Mouse (Mus musculus): ENCODE data around the gene Klhl15. TPM values are rescaled to one million over a fixed set of nuclear protein-coding genes. Genes with fewer than 3 reads are reported as not detected.
A peak's percentile ranks its signal among the peaks of the same experiment; 100 is the strongest.

The Klhl15 gene
- total and polyA plus RNA-seq, 2 experiments from 2014 or later = 5.0 to 12.7 TPM

GRCm38 (mm10) chrX:94235601-94236000 lies 1.2 kb downstream of the Klhl15 start:
- TF ChIP-seq CTCF (IDR thresholded peaks at IDR 0.05; ENCODE audit: low read depth) (no peak), EP300 (IDR thresholded peaks at IDR 0.05; ENCODE audit: low read depth) (no peak)
- Histone ChIP-seq H3K27me3 (ENCODE audit: control insufficient read depth, insufficient read depth, low read length) (peaks cover 27% of the 10 kb centered on the region; the same call in 1 of the 2 replicates), H3K9me3 (replicated peaks; ENCODE audit: control insufficient read depth, low read length) (no peaks in the 10 kb centered on the region), H3K9ac (replicated peaks; ENCODE audit: low read depth, low read length) (peak overlapping the region; percentile 80), H3K4me2 (ENCODE audit: low read depth, low read length) (peak overlapping the region; percentile 65), H3K27ac (ENCODE audit: low read depth) (no peak overlapping the region), H3K4me3 (ENCODE audit: low read depth, low read length) (peak overlapping the region; percentile 80), H3K4me1 (ENCODE audit: control insufficient read depth, insufficient read depth) (no peaks in the 10 kb centered on the region), H3K36me3 (replicated peaks; ENCODE audit: control insufficient read depth, insufficient read depth, low read length) (no peaks in the 10 kb centered on the region)
- 25% methylated on average over 12 of the region's 12 CpGs for WGBS
- DNase-seq (ENCODE audit: low spot score) (no peak), ATAC-seq (ENCODE audit: insufficient read depth, low read depth) (no peak)

- H3K36me3 ChIP-seq (replicated peaks; ENCODE audit: control insufficient read depth, insufficient read depth, low read length) = no peaks in the 10 kb centered on the region
- H3K4me3 ChIP-seq (ENCODE audit: low read depth, low read length) = no peak overlapping the region
- H3K9me3 ChIP-seq (replicated peaks; ENCODE audit: control insufficient read depth, low read length) = no peaks in the 10 kb centered on the region
- WGBS = 24% methylated on average over 2 of the region's 2 CpGs
- 0 out of 2 replicates have a peak, but pooled peaks cover 3% of the 10 kb centered on the region for H3K27me3 ChIP-seq (ENCODE audit: control insufficient read depth, insufficient read depth, low read length)
- no peak overlapping the region for H3K27ac ChIP-seq (ENCODE audit: low read depth)
- H3K4me1 ChIP-seq (ENCODE audit: control insufficient read depth, insufficient read depth) = no peaks in the 10 kb centered on the region
- H3K4me2 ChIP-seq (ENCODE audit: low read depth, low read length) = no peak overlapping the region
- ATAC-seq (ENCODE audit: insufficient read depth, low read depth) (no peak), DNase-seq (ENCODE audit: low spot score) (peak; percentile 17)
- no peak overlapping the region for H3K9ac ChIP-seq (replicated peaks; ENCODE audit: low read depth, low read length)
- peak; percentile 37 for TF ChIP-seq CTCF (IDR thresholded peaks at IDR 0.05; ENCODE audit: low read depth)
- TF ChIP-seq EP300 (IDR thresholded peaks at IDR 0.05; ENCODE audit: low read depth) = no peak
Measured at GRCm38 (mm10) chrX:94288923-94289322, 54.5 kb downstream of the Klhl15 start.

GRCm38 (mm10) chrX:94302928-94303327 lies 68.5 kb downstream of the Klhl15 start:
- TF ChIP-seq CTCF (IDR thresholded peaks at IDR 0.05; ENCODE audit: low read depth) (no peak), EP300 (IDR thresholded peaks at IDR 0.05; ENCODE audit: low read depth) (no peak)
- WGBS = 52% methylated on average over 2 of the region's 2 CpGs
- ATAC-seq (ENCODE audit: insufficient read depth, low read depth) (no peak), DNase-seq (ENCODE audit: low spot score) (no peak)
- Histone ChIP-seq H3K4me1 (ENCODE audit: control insufficient read depth, insufficient read depth) (no peaks in the 10 kb centered on the region), H3K27me3 (ENCODE audit: control insufficient read depth, insufficient read depth, low read length) (peaks cover 6% of the 10 kb centered on the region; the same call in 1 of the 2 replicates), H3K9me3 (replicated peaks; ENCODE audit: control insufficient read depth, low read length) (no peaks in the 10 kb centered on the region), H3K4me3 (ENCODE audit: low read depth, low read length) (no peak overlapping the region), H3K9ac (replicated peaks; ENCODE audit: low read depth, low read length) (no peak overlapping the region), H3K4me2 (ENCODE audit: low read depth, low read length) (no peak overlapping the region), H3K36me3 (replicated peaks; ENCODE audit: control insufficient read depth, insufficient read depth, low read length) (no peaks in the 10 kb centered on the region), H3K27ac (ENCODE audit: low read depth) (no peak overlapping the region)

GRCm38 (mm10) chrX:94321036-94321902 lies 86.9 kb downstream of the Klhl15 start:
- ATAC-seq (ENCODE audit: insufficient read depth, low read depth) (no peak), DNase-seq (ENCODE audit: low spot score) (no peak)
- no peak overlapping the region for H3K4me2 ChIP-seq (ENCODE audit: low read depth, low read length)
- H3K27ac ChIP-seq (ENCODE audit: low read depth) = no peak overlapping the region
- TF ChIP-seq EP300 (IDR thresholded peaks at IDR 0.05; ENCODE audit: low read depth) (no peak), CTCF (IDR thresholded peaks at IDR 0.05; ENCODE audit: low read depth) (no peak)
- no peaks in the 10 kb centered on the region for H3K36me3 ChIP-seq (replicated peaks; ENCODE audit: control insufficient read depth, insufficient read depth, low read length)
- H3K4me3 ChIP-seq (ENCODE audit: low read depth, low read length) = no peak overlapping the region
- H3K9me3 ChIP-seq (replicated peaks; ENCODE audit: control insufficient read depth, low read length) = no peaks in the 10 kb centered on the region
- H3K27me3 ChIP-seq (ENCODE audit: control insufficient read depth, insufficient read depth, low read length) = peaks cover 3% of the 10 kb centered on the region; the same call in 1 of the 2 replicates
- H3K9ac ChIP-seq (replicated peaks; ENCODE audit: low read depth, low read length) = no peak overlapping the region
- no peaks in the 10 kb centered on the region for H3K4me1 ChIP-seq (ENCODE audit: control insufficient read depth, insufficient read depth)
- WGBS = 83% methylated on average over 11 of the region's 11 CpGs

Small RNA genes within 50 kb of the gene (microRNA-seq; reads per million reads assigned to microRNA genes)
- gene Mir7673 = not detected

Other genes with a start within 250 kb of the Klhl15 start
- 19.2 and 22.3 TPM in 2 replicates for gene Zfx, start 110.9 kb upstream of the Klhl15 start, total RNA-seq (2014; rRNA removed; ENCODE audit: low replicate concordance)
- 15.5 and 16.5 TPM in 2 replicates for gene Zfx, start 110.9 kb upstream of the Klhl15 start, polyA plus RNA-seq (2015; fragmentation: Nextera tagmentation; extraction: Ambion mirVana)
- gene Eif2s3x, start 21.7 kb upstream of the Klhl15 start, total RNA-seq (2014; rRNA removed; ENCODE audit: low replicate concordance) = 123 and 172 TPM in 2 replicates
- gene Eif2s3x, start 21.7 kb upstream of the Klhl15 start, polyA plus RNA-seq (2015; fragmentation: Nextera tagmentation; extraction: Ambion mirVana) = 43.7 and 49.4 TPM in 2 replicates
- gene Fam90a1b, start 132.2 kb downstream of the Klhl15 start, total RNA-seq (2014; rRNA removed; ENCODE audit: low replicate concordance) = not detected in 2 replicates
- not detected in 2 replicates for gene Fam90a1b, start 132.2 kb downstream of the Klhl15 start, polyA plus RNA-seq (2015; fragmentation: Nextera tagmentation; extraction: Ambion mirVana)
- 168 and 242 TPM in 2 replicates for gene Apoo, start 132.5 kb downstream of the Klhl15 start, total RNA-seq (2014; rRNA removed; ENCODE audit: low replicate concordance)
- 395 and 420 TPM in 2 replicates for gene Apoo, start 132.5 kb downstream of the Klhl15 start, polyA plus RNA-seq (2015; fragmentation: Nextera tagmentation; extraction: Ambion mirVana)

Measured in heart, postnatal 0 days (tissue).